Mouse (Mus musculus): ENCODE data around the gene Mlf1. TPM values are rescaled to one million over a fixed set of nuclear protein-coding genes. Genes with fewer than 3 reads are reported as not detected.

Gene Mlf1
- polyA plus RNA-seq, 1 experiment from 2014 or later: 1.2 TPM

- Histone ChIP-seq H3K9ac (replicated peaks) (no peak overlapping the region; the same call in 1 of the 2 replicates), H3K4me2 (ENCODE audit: low read depth, low read length) (peak overlapping the region; percentile 87), H3K27ac (ENCODE audit: low read depth) (no peak overlapping the region), H3K36me3 (replicated peaks; ENCODE audit: insufficient read depth, low read length) (peaks cover 11% of the 10 kb centered on the region), H3K27me3 (ENCODE audit: insufficient read depth, low read length) (no peaks in the 10 kb centered on the region), H3K4me3 (ENCODE audit: low read depth, low read length) (peak overlapping the region; percentile 93), H3K9me3 (ENCODE audit: low read length) (peaks cover 2% of the 10 kb centered on the region; the same call in 1 of the 2 replicates), H3K4me1 (ENCODE audit: insufficient read depth) (peaks cover 9% of the 10 kb centered on the region; the same call in 1 of the 2 replicates)
- ATAC-seq: peak; percentile 10
- DNase-seq: no peak
- TF ChIP-seq CTCF (IDR thresholded peaks at IDR 0.05; ENCODE audit: low read depth): 0 out of 2 replicates have a peak, but pooled peaks have one; percentile 14
- no peak for TF ChIP-seq EP300 (IDR thresholded peaks at IDR 0.05; ENCODE audit: low read depth)
- 32% methylated on average over 8 of the region's 8 CpGs for WGBS (ENCODE audit: insufficient replicate concordance)
Measured at GRCm38 (mm10) chr3:67429338-67429998, 55.6 kb downstream of the Mlf1 start.

- peak within 1 kb of the TSS; percentile 87 for H3K4me2 ChIP-seq (ENCODE audit: low read depth, low read length)
- peak within 1 kb of the TSS; percentile 91 for H3K9ac ChIP-seq (replicated peaks)
- peaks cover 12% of the 10 kb centered on the region for H3K36me3 ChIP-seq (replicated peaks; ENCODE audit: insufficient read depth, low read length)
- peaks cover 2% of the 10 kb centered on the region; the same call in 1 of the 2 replicates for H3K9me3 ChIP-seq (ENCODE audit: low read length)
- peak; percentile 95 for ATAC-seq
- peaks cover 9% of the 10 kb centered on the region; the same call in 1 of the 2 replicates for H3K4me1 ChIP-seq (ENCODE audit: insufficient read depth)
- peak; percentile 91 for DNase-seq
- TF ChIP-seq CTCF (IDR thresholded peaks at IDR 0.05; ENCODE audit: low read depth) (peak; percentile 95), EP300 (IDR thresholded peaks at IDR 0.05; ENCODE audit: low read depth) (no peak)
- H3K4me3 ChIP-seq (ENCODE audit: low read depth, low read length): peak within 1 kb of the TSS; percentile 93
- H3K27me3 ChIP-seq (ENCODE audit: insufficient read depth, low read length): no peaks in the 10 kb centered on the region
- H3K27ac ChIP-seq (ENCODE audit: low read depth): peak within 1 kb of the TSS; percentile 58
- under 1% methylated on average over 24 of the region's 24 CpGs for WGBS (ENCODE audit: insufficient replicate concordance)
Measured at GRCm38 (mm10) chr3:67429999-67430380, 56.1 kb downstream of the Mlf1 start, which contains the start of gene Gfm1. TSS of gene Gfm1 (plus strand) at chr3:67430096.

GRCm38 (mm10) chr3:67434011-67434410 lies 60.1 kb downstream of the Mlf1 start:
- DNase-seq: no peak

GRCm38 (mm10) chr3:67447143-67447542 lies 73.2 kb downstream of the Mlf1 start:
- Histone ChIP-seq H3K4me1 (ENCODE audit: insufficient read depth) (no peaks in the 10 kb centered on the region), H3K4me3 (ENCODE audit: low read depth, low read length) (no peak overlapping the region), H3K9ac (replicated peaks) (no peak overlapping the region), H3K27me3 (ENCODE audit: insufficient read depth, low read length) (no peaks in the 10 kb centered on the region), H3K9me3 (ENCODE audit: low read length) (no peaks in the 10 kb centered on the region), H3K36me3 (replicated peaks; ENCODE audit: insufficient read depth, low read length) (peaks cover 58% of the 10 kb centered on the region), H3K4me2 (ENCODE audit: low read depth, low read length) (no peak overlapping the region), H3K27ac (ENCODE audit: low read depth) (no peak overlapping the region)
- no peak for DNase-seq
- peak; percentile 35 for TF ChIP-seq CTCF (IDR thresholded peaks at IDR 0.05; ENCODE audit: low read depth)
- no peak for TF ChIP-seq EP300 (IDR thresholded peaks at IDR 0.05; ENCODE audit: low read depth)
- 88% methylated on average over 2 of the region's 2 CpGs for WGBS (ENCODE audit: insufficient replicate concordance)
- ATAC-seq: no peak

More at GRCm38 (mm10) chr3:67434011-67434410, 60.1 kb downstream of the Mlf1 start:
- 83% methylated on average over 6 of the region's 6 CpGs for WGBS (ENCODE audit: insufficient replicate concordance)
- no peaks in the 10 kb centered on the region for H3K27me3 ChIP-seq (ENCODE audit: insufficient read depth, low read length)
- peaks cover 9% of the 10 kb centered on the region; the same call in 1 of the 2 replicates for H3K4me1 ChIP-seq (ENCODE audit: insufficient read depth)
- no peak for TF ChIP-seq CTCF (IDR thresholded peaks at IDR 0.05; ENCODE audit: low read depth)
- TF ChIP-seq EP300 (IDR thresholded peaks at IDR 0.05; ENCODE audit: low read depth): no peak
- no peaks in the 10 kb centered on the region for H3K9me3 ChIP-seq (ENCODE audit: low read length)
- no peak for ATAC-seq
- no peak overlapping the region for H3K9ac ChIP-seq (replicated peaks)
- H3K4me3 ChIP-seq (ENCODE audit: low read depth, low read length): no peak overlapping the region
- H3K27ac ChIP-seq (ENCODE audit: low read depth): no peak overlapping the region
- H3K4me2 ChIP-seq (ENCODE audit: low read depth, low read length): no peak overlapping the region
- H3K36me3 ChIP-seq (replicated peaks; ENCODE audit: insufficient read depth, low read length): peaks cover 34% of the 10 kb centered on the region

Other genes with a start within 250 kb of the Mlf1 start
- gene Gm17402, start 1.1 kb downstream of the Mlf1 start, polyA plus RNA-seq (2015; fragmentation: Nextera tagmentation; extraction: Ambion mirVana): not detected in 2 replicates
- gene Gfm1, start 56.0 kb downstream of the Mlf1 start, polyA plus RNA-seq (2015; fragmentation: Nextera tagmentation; extraction: Ambion mirVana): 34.3 and 37.8 TPM in 2 replicates
- 9.0 and 9.9 TPM in 2 replicates for gene Lxn, start 89.8 kb downstream of the Mlf1 start, polyA plus RNA-seq (2015; fragmentation: Nextera tagmentation; extraction: Ambion mirVana)
- 11.0 and 12.7 TPM in 2 replicates for gene Rarres1, start 141.4 kb downstream of the Mlf1 start, polyA plus RNA-seq (2015; fragmentation: Nextera tagmentation; extraction: Ambion mirVana)
- 25.2 and 29.6 TPM in 2 replicates for gene Mfsd1, start 208.6 kb downstream of the Mlf1 start, polyA plus RNA-seq (2015; fragmentation: Nextera tagmentation; extraction: Ambion mirVana)